Mouse (Mus musculus) E14TG2a.4 (cell line): ENCODE results near the gene Emc9.
A peak's percentile ranks its signal among the peaks of the same experiment; 100 is the strongest.

Experiments
- H3K27me3 ChIP-seq: 2 replicates; pipeline ENCODE4 v1.6.1; 2014; ENCODE audit warnings: low read length, control low read depth; ENCODE audit not compliant: insufficient read depth
- H3K36me3 ChIP-seq: 2 replicates; pipeline ENCODE4 v1.6.1; 2014; ENCODE audit warnings: low read length, control low read depth; ENCODE audit not compliant: insufficient read depth
- H3K4me1 ChIP-seq: replicated peaks from 2 replicates; pipeline ENCODE4 v1.6.1; 2014; ENCODE audit warnings: low read depth, low read length, control low read depth
- H3K4me3 ChIP-seq: replicated peaks from 2 replicates; pipeline ENCODE4 v1.5.1; 2014; ENCODE audit warnings: mild to moderate bottlenecking, low read length
- H3K9me3 ChIP-seq: 2 replicates; pipeline ENCODE4 v1.6.1; 2014; ENCODE audit warnings: low read length, control low read depth
- CTCF ChIP-seq: conservative IDR thresholded peaks from 2 replicates; pipeline ENCODE4 v1.5.1; 2014; ENCODE audit warnings: low read length
- NANOG ChIP-seq: IDR thresholded peaks from 2 replicates; pipeline ENCODE4 v1.6.1; 2014; ENCODE audit warnings: borderline replicate concordance, low read length, mixed read lengths
- POU5F1 ChIP-seq: IDR thresholded peaks from 2 replicates; pipeline ENCODE4 v1.6.1; 2014; ENCODE audit warnings: low read length, borderline replicate concordance

Emc9 gene

DNA sequence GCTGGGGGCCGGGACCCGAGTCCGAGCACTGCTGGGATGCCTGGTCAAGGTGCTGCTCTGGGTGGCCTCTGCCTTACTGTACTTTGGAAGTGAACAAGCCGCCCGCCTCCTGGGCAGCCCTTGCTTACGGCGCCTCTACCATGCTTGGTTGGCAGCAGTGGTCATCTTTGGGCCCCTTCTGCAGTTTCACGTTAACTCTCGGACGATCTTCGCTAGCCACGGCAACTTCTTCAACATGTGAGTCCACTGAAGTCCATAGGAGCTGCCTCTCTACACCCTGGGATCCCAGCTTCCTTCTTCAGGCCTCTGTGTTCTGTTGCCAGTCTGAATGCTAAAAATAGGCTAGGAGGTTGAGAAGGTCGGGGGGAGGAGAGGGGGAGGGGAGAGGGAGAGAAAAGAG lies 9.4 kb downstream of the Emc9 start:
- Histone ChIP-seq H3K4me3 (peak overlapping the region; percentile 61), H3K4me1 (peaks cover 48% of the 10 kb centered on the region), H3K9me3 (no peaks in the 10 kb centered on the region), H3K36me3 (peaks cover 12% of the 10 kb centered on the region), H3K27me3 (no peaks in the 10 kb centered on the region)
- TF ChIP-seq POU5F1 (no peak), CTCF (no peak), NANOG (no peak)

- peaks cover 44% of the 10 kb centered on the region for H3K4me1 ChIP-seq
- TF ChIP-seq CTCF (no peak), POU5F1 (no peak), NANOG (no peak)
- H3K9me3 ChIP-seq, result no peaks in the 10 kb centered on the region
- H3K4me3 ChIP-seq, result peak within 1 kb of the TSS; percentile 61
- H3K27me3 ChIP-seq, result no peaks in the 10 kb centered on the region
- peaks cover 9% of the 10 kb centered on the region for H3K36me3 ChIP-seq
Observed at GRCm38 (mm10) chr14:55575302-55575701, 9.8 kb downstream of the Emc9 start, which contains the start of gene Fitm1. Gene Fitm1 (plus strand): TSS chr14:55575617.

DNA sequence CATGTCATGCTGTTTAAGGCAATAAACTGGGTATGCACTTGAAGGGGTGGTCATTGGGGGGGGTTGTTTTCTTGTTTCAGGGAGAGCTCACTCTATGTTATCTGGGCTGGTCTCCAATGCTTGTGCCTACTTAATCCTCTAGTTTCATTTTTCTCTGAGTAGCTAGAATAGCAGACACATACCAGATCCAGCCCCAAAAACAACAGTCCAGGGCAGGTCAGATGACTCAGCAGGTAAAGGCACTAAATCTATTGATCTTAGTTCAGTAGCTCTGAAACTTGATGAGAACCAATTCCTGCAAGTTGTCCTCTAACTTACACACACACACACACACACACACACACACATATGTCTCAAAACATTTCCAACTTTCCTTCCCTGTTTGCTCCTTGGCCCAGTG lies 13.3 kb downstream of the Emc9 start:
- no peak for TF ChIP-seq NANOG
- TF ChIP-seq POU5F1, result no peak
- no peak overlapping the region for H3K4me3 ChIP-seq

GRCm38 (mm10) chr14:55570588-55570987 lies 14.5 kb downstream of the Emc9 start:
- peaks cover 47% of the 10 kb centered on the region for H3K36me3 ChIP-seq
- H3K27me3 ChIP-seq, result no peaks in the 10 kb centered on the region
- no peak overlapping the region for H3K4me3 ChIP-seq
- TF ChIP-seq CTCF (no peak), NANOG (no peak), POU5F1 (no peak)
- H3K4me1 ChIP-seq, result peaks cover 15% of the 10 kb centered on the region
- no peaks in the 10 kb centered on the region for H3K9me3 ChIP-seq

More for the DNA sequence above, 13.3 kb downstream of the Emc9 start:
- Histone ChIP-seq H3K4me1 (peaks cover 27% of the 10 kb centered on the region), H3K36me3 (peaks cover 35% of the 10 kb centered on the region), H3K9me3 (no peaks in the 10 kb centered on the region), H3K27me3 (no peaks in the 10 kb centered on the region)

- Histone ChIP-seq H3K27me3 (no peaks in the 10 kb centered on the region), H3K36me3 (peaks cover 78% of the 10 kb centered on the region), H3K4me1 (peaks cover 10% of the 10 kb centered on the region; the same call in 1 of the 2 replicates), H3K4me3 (no peak overlapping the region), H3K9me3 (no peaks in the 10 kb centered on the region)
- TF ChIP-seq CTCF (no peak), NANOG (no peak), POU5F1 (no peak)
Observed at GRCm38 (mm10) chr14:55567496-55567895, 17.6 kb downstream of the Emc9 start.

DNA sequence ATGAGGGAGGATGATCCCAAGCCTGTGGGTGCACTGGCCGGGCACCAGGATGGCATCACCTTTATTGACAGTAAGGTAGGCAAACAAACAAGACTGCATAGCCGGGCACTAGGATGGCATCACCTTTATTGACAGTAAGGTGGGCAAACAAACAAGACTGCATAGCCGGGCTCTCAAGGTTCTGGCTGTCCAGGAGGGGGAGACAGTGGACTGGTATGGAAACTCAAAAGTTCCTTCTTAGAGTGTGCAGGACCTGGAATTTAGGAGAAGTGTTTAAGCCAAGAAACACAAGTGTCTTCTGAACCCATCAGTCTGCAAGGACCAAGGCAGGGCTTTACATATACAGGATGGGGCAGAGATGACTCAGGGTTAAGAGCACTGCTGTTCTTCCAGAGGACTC lies 19.4 kb downstream of the Emc9 start:
- Histone ChIP-seq H3K36me3 (peaks cover 87% of the 10 kb centered on the region), H3K4me3 (no peak overlapping the region)

DNA sequence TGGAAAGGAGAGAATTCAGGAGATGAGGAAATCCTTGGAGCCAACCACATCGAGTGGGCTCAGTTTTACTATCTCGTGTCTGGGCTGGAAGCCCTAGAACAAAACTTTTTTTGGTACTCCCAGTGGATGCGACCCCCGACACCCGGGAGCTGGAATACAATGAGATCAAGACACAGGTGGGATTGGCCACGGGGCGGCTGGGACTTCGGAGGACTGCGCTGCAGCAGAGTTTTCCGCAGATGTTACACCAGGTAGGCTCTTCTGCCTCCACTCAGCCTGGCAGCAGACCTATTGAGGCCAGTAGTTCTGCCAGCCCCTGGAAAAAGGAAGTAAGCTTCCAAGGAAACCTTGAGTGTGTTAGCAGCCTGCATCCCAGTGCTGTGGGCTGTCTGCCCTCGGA lies 21.9 kb downstream of the Emc9 start:
- H3K36me3 ChIP-seq, result peaks cover 68% of the 10 kb centered on the region
- no peaks in the 10 kb centered on the region for H3K9me3 ChIP-seq
- H3K4me1 ChIP-seq, result peaks cover 23% of the 10 kb centered on the region
- no peak for TF ChIP-seq NANOG
- no peak for TF ChIP-seq POU5F1
- no peak for TF ChIP-seq CTCF
- H3K27me3 ChIP-seq, result no peaks in the 10 kb centered on the region
- H3K4me3 ChIP-seq, result no peak overlapping the region

More for the DNA sequence above, 19.4 kb downstream of the Emc9 start:
- TF ChIP-seq NANOG (no peak), POU5F1 (no peak), CTCF (no peak)
- no peaks in the 10 kb centered on the region for H3K27me3 ChIP-seq
- H3K4me1 ChIP-seq, result peaks cover 26% of the 10 kb centered on the region
- H3K9me3 ChIP-seq, result no peaks in the 10 kb centered on the region

GRCm38 (mm10) chr14:55561860-55562259 lies 23.2 kb downstream of the Emc9 start:
- H3K36me3 ChIP-seq, result peaks cover 54% of the 10 kb centered on the region
- no peaks in the 10 kb centered on the region for H3K27me3 ChIP-seq
- no peaks in the 10 kb centered on the region for H3K9me3 ChIP-seq
- TF ChIP-seq NANOG (no peak), POU5F1 (no peak), CTCF (no peak)
- 0 out of 2 replicates have a peak overlapping the region, but pooled peaks have one; percentile 17 for H3K4me3 ChIP-seq
- peaks cover 33% of the 10 kb centered on the region for H3K4me1 ChIP-seq

GRCm38 (mm10) chr14:55560202-55561073 lies 24.7 kb downstream of the Emc9 start, which contains the start of gene A730061H03Rik:
Gene A730061H03Rik (minus strand): TSS chr14:55560406.
- Histone ChIP-seq H3K27me3 (no peaks in the 10 kb centered on the region), H3K4me1 (peaks cover 43% of the 10 kb centered on the region), H3K9me3 (no peaks in the 10 kb centered on the region), H3K4me3 (peak within 1 kb of the TSS; percentile 91), H3K36me3 (peaks cover 40% of the 10 kb centered on the region)
- TF ChIP-seq NANOG, result peak; percentile 48; the same call in 1 of the 2 replicates
- TF ChIP-seq POU5F1, result no peak
